Mouse (Mus musculus): Measurements from ENCODE around the gene Tmem198. TPM values are rescaled to one million over a fixed set of nuclear protein-coding genes. Genes with fewer than 3 reads are reported as not detected.

Gene Tmem198
- total RNA-seq, 2 experiments from 2014 or later, result 94.2 to 105 TPM

DNA sequence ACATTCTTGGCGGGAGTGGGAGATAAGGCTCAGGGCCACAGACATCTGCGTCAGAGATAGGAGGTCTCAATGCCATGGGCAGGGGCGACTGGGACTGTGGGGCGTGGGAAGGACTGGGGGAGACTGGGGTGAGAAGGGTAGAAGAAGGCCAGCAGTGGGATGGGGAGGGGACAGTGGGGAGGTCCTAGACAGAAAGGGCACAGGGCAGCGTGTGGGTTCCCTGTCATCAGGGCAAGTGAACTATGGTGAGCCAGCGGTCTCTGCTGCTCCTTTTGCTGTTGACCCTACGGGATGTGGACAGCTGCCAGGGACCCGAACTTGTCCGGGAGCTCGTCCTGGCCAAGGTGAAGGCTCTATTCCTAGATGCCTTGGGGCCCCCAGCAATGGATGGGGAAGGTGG lies 27.7 kb downstream of the Tmem198 start, which contains the start of gene Inha:
Inha (plus strand) TSS at position 72 of the 400 bp plus-strand sequence.
- intact Hi-C loops (cut with DNase I), result loop anchor here (5.0 kb wide), 2 partner anchors 40 to 80 kb away; partner anchors contain the start of gene Slc4a3
- DNase-seq (ENCODE audit: low spot score in 2 of 2), result no peak

DNA sequence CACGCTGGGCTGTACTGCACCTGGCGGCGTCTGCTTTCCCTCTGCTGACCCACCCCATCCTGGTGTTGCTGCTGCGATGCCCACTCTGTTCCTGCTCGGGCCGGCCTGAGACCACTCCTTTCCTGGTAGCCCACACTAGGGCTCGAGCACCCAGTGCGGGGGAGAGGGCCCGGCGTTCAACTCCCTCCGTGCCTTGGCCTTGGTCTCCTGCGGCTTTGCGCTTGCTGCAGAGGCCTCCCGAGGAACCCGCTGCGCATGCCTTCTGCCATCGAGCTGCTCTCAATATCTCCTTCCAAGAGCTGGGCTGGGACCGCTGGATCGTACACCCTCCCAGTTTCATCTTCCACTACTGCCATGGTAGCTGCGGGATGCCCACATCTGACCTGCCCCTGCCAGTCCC lies 30.3 kb downstream of the Tmem198 start:
- intact Hi-C loops (cut with DNase I), result loop anchor here (5.0 kb wide), 2 partner anchors 38 to 78 kb away; partner anchors contain the start of gene Slc4a3
- DNase-seq (ENCODE audit: low spot score in 2 of 2), result no peak

DNA sequence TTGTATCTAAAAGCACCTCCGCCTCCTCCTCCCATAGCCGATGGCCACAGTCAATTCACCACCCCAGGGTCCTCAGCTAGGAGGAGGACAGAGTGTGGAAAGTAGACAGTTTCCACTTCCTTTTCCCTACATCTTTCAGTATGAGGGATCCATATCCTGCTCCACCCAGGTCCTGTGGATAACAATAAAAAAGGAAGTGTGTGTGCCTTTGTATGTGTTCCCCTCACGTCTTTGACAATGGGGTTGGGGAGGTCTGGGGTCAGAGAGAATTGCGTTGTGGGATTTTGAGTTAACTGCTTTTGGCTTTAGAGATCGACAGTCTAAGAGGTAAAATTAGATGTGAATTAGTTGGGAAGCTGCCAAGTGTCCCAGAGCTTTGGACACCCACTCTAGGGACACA lies 30.8 kb downstream of the Tmem198 start:
- DNase-seq (ENCODE audit: low spot score in 2 of 2), result no peak
- intact Hi-C loops (cut with DNase I), result no loop called here

DNA sequence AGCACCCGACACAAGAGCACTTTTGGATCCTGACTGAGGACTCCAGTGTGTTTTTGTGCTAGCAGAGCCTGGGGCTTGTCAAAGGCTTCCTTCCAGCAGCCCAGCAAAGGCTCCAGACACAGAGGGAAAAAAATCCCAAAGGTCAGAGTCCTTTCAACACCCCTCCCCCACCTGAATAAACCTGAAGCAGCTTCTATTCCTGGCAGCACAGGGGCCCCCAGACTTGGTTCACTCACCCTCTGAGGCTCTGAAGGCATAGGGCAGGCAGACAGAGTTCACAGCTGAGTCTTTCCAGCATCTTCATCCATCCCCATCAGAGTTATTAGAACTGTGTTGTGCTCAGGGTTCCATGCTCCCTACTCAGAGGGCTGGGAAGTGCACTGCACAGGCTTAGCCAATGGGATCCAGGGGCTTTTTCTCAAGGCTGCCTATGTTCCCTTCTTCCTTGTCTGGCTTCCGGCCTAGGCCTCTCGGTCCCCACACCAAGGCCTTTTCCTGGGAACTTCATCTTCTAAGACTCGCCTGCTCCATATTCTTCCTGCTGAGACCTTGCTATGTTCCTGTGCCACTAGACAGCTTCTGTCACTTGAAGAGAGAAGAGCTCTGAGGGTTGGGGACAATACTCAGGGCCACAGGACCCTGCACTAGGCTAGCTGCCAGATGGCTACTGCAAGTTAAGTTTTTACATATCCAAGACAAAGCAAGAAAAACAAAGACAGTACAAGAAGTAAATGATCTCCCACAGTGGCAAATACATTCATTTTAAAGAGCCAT lies 32.3 kb downstream of the Tmem198 start:
- intact Hi-C loops (cut with DNase I), result no loop called here
- no peak for DNase-seq (ENCODE audit: low spot score in 2 of 2)

DNA sequence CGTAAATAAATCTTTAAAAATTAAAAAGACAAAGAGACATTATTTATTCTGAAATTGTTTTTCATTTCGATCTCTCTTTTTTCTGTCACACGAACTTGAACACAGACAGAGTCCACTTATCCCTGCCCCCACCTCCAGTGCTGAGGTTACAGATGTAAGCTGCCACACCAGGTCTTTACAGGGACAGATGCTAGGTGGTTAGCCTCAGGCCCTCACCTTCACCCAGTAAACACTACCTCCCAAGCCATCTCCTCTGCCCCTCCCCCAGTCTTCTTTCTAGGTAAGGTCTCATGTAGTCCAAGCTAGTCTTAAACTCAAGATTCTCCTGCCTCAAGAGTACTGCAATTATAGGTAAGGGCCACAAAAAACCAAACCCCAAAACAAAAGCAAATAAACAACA lies 33.2 kb downstream of the Tmem198 start:
- DNase-seq (ENCODE audit: low spot score in 2 of 2), result no peak
- intact Hi-C loops (cut with DNase I), result no loop called here

DNA sequence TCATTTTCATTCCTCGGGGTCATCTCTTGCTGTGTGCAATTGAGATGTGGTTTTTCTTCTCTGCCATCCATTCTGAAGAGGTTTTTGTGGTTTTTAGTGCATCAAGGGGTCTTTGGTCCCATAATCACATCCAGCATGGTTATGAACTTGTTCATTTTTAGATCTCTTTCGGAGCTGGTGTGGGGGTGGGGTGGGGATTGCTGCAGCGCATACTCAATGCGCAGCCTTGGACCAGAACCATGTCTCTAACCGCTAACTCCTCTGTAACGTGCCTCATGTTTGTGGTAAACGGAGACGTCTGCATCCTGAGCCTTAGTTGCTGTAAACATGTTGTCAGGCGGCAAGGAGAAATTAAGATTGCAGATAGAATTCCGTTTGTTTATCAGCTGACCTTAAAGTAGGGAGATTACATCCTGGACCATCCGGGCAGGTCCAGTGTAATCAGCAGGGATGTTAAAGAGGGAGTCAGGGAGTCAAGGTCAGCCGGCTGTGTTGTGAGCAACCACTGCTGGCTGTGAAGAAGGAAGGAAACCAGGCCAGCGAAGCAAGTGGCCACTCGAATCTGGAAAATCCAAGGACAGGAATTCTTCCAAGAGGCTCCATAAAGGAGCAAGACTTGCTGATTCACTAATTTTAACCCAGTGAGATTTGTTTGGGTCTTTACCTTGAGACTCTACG lies 37.5 kb downstream of the Tmem198 start:
- no peak for DNase-seq (ENCODE audit: low spot score in 2 of 2)
- intact Hi-C loops (cut with DNase I), result no loop called here

DNA sequence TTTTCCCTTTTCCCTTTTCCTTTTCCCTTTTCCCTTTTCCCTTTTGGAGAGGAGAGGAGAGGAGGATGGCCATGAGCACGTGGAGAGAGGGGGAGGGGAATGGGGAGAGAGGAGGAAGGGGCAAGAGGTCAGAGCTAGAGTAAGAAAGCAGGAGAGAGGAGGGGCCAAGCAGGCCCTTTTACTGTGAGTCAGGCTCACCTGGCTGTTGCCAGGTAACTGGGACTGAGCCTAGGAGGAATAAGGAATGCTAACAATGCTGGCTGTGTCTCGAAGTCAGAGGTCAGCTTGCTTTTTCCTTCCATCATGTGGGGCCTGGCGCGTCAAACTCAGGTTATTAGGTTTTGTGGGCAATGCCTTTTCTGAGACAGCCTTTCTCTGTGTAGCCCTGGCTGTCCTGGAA lies 38.7 kb downstream of the Tmem198 start:
- intact Hi-C loops (cut with DNase I), result no loop called here
- no peak for DNase-seq (ENCODE audit: low spot score in 2 of 2)

DNA sequence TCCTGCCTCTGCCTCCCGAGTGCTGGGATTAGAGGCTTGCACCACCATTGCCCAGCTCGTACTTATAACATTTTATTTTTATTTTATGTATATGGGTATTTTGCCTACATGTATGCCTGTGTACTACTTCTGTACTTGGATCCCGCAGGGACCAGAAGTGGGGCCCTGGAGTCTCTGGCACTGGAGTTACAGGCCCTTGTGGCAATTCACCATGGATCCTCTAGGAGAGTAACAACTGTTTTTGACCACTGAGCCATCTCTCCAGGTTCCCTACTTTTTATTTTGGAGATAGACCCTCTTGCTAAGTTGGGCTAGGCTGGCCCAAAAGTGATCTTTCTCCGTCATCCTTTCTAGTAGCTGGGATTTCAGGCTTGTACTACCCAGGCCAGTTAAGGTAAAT lies 39.1 kb downstream of the Tmem198 start:
- DNase-seq (ENCODE audit: low spot score in 2 of 2), result no peak
- intact Hi-C loops (cut with DNase I), result no loop called here

DNA sequence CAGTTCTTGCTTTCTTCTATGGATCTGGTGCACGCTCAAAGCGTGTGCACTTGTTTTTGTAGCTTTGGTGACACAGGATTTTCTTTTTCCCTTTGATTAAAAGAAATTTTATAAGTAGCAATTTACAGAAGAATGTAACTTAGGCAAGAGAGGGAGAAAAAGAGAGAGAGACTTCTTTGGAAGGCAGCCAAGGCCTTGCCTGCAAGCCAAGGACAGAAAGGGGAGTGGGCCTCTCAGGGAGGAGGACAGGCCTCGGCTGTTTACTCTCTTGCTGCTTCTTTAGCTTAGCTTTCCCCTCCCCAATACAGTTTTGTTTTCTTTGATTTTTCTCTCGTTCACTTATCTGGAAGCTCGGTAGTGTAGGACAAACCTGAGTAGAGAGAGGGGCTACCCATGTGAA lies 40.2 kb downstream of the Tmem198 start:
- DNase-seq (ENCODE audit: low spot score in 2 of 2), result no peak
- intact Hi-C loops (cut with DNase I), result no loop called here

DNA sequence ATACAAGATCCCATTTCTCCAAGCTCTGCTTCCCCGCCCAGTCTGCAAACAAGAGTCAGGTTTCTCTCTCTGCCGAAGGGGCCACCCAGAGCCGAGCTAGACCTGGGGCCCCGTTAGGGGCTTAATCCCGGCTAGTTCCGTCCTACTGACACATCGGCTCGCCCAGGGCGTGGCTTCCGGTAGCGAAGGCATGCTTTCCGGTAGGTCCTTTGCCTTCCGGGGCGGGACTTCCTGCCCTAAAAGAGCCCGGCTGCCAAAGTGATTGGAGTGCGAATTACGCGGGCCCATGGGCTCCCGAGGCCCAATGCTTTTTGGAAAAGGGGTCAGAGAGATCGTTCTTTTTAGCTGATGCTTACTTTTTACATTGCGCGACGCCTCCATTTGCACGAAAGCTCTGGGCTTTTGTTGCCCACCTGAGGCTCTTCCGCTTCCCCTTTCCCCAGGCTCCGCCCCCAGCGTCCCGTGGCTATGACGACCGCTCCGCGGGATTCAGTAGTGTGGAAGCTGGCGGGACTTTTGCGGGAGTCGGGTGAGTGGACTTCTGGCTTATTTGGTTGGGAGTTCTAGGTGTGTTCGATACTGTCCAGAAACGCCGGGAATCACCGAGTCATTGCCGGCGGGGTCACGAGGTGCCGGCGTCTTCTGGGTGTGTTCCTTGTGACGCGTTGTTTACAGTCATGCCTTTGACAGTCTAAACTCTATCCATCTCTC lies 42.1 kb downstream of the Tmem198 start, which contains the start of gene Stk11ip:
Stk11ip (plus strand) TSS at position 209 of the 711 bp plus-strand sequence.
- intact Hi-C loops (cut with DNase I), result no loop called here
- peak; percentile 91 to 92 for DNase-seq (ENCODE audit: low spot score in 2 of 2)

DNA sequence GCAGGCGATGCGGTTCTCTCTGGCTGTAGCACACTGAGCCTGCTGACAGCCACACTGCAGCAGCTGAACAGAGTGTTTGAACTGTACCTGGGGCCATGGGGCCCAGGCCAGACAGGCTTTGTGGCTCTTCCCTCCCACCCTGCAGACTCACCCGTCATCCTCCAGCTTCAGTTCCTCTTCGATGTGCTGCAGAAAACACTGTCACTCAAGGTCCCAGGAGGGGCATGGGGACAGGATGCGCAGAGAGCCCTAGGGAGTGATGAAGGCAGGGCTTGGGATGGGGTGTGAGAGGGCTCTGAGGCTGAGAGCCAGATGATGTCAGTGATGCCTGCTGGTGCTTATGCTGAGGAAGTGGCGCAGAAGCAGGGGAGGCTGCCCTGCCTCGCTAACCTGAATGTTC lies 45.3 kb downstream of the Tmem198 start:
- DNase-seq (ENCODE audit: low spot score in 2 of 2), result no peak
- intact Hi-C loops (cut with DNase I), result no loop called here

DNA sequence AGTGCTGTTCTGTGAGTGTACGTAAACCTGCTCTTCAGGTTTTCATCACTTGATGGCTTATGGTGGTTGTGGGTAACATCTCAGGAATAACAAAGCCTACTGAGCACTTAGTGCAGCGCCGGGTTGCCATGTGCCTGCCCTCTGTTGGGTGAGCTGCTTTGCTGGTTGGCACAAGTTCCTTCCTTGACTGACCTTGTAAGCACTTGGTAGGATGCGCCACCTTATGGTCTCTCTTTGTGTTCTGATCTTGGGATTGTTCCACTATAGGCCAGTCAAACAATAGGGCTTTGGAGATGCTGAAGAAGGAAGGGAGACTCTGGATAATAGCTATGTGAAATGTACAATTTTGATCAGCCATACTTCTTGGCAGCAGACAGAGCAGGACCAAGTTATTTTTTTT lies 51.2 kb downstream of the Tmem198 start:
- no peak for DNase-seq (ENCODE audit: low spot score in 2 of 2)
- intact Hi-C loops (cut with DNase I), result no loop called here

DNA sequence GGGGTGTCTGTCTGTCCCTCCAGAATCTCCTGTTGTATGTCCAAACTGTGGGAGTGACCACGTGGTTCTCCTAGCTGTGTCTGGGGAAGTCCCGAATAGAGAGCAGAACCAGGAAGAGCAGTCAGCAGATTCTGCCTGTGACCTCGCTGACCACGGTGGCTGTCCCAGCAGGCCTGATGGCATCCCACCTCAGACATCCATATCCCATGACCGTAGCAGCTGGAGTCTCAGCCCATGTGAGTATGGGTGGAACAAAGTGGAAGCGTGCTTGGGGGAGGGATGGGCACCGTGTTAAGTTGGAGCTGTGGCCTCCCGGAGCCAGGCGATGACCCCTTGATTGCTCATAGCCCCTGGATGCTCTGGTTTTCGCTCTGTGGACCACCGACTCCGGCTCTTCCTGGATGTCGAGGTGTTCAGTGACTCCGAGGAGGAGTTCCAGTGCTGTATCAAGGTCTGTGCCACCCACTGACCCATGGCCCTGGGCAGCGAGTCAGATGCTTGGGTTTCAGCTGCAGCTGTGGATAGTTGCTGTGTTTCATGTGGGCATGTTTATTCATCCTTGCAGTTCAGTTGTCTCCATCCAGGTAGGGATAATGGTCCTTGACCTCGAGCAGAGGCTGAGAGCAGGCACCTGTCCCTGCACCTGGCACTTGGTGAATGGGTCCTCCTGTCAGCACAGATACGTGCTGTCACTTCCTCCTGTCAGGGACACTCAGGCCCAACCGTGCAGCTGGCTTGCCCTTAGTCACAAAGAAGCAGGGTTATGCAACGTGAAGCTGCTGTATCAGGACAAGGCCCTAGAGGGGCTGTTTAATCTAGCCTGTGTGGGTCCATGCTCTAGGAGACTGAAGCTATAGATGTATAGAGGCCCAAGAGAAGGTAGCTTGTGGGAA lies 53.2 kb downstream of the Tmem198 start:
- DNase-seq (ENCODE audit: low spot score in 2 of 2), result no peak
- intact Hi-C loops (cut with DNase I), result no loop called here

DNA sequence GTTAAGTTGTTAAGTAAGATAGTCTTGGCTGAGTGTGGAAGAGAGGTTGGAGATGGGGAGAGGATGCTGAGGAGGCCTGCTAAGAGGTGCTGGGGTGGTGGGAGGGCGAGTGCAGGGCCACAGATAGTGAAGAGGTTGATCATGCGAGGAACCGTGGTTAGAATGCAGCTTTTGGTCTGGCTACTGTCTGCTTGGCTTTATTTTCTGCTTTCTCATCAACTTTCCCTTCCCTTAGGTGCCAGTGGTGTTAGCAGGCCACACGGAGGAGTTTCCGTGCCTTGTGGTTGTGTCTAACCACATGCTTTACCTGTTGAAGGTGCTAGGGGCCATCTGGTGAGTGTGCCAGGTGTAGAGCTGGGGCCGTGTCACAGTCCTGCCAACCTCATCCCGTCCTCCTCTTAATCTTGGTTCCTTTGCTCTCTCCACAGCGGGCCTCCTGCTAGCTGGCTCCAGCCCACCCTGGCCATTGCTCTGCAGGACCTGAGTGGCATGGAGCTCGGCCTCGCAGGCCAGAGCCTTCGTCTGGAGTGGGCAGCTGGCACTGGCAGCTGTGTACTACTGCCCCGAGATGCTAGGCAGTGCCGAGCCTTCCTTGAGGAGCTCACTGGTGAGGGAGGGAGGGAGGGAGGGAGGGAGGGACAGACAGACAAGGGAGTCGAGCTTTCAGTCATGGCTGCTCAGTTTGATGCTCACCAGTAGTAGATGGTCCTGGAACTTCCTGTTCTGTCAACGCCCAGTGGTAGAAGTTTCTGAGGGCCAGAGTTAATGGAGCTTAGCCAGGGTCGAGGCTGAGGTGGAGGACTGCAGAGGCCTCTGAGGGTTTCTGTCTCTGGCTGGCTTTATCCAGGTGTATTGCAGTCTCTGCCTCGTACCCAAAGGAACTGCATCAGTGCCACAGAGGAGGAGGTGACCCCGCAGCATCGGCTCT lies 54.3 kb downstream of the Tmem198 start:
- intact Hi-C loops (cut with DNase I), result no loop called here
- no peak for DNase-seq (ENCODE audit: low spot score in 2 of 2)

Other genes with a start within 250 kb of the Tmem198 start
- not detected for gene A630095N17Rik, start 247.4 kb upstream of the Tmem198 start, total RNA-seq (2021)
- 10 to 100 TPM; 91.6 to 97.6 TPM for gene Dnajb2, start 243.1 kb upstream of the Tmem198 start, total RNA-seq (2021)
- 100 to 1,000 TPM; 468 to 499 TPM for gene Ptprn, start 215.0 kb upstream of the Tmem198 start, total RNA-seq (2021)
- 100 to 1,000 TPM; 122 to 146 TPM for gene Resp18, start 201.1 kb upstream of the Tmem198 start, total RNA-seq (2021)
- gene Dnpep, start 161.5 kb upstream of the Tmem198 start, total RNA-seq (2021), result 10 to 100 TPM; 51.9 to 55.9 TPM
- 1 to 10 TPM in 1 of 2 experiments, under 1 TPM in 1; 0.84 to 1.5 TPM for gene Des, start 119.2 kb upstream of the Tmem198 start, total RNA-seq (2021)
- 100 to 1,000 TPM; 173 to 212 TPM for gene Speg, start 104.2 kb upstream of the Tmem198 start, total RNA-seq (2021)
- gene Gmppa, start 43.6 kb upstream of the Tmem198 start, total RNA-seq (2021), result 10 to 100 TPM; 50.0 to 59.0 TPM
- 10 to 100 TPM; 13.2 to 15.7 TPM for gene Asic4, start 29.1 kb upstream of the Tmem198 start, total RNA-seq (2021)
- gene Chpf, start 225 bp upstream of the Tmem198 start, total RNA-seq (2021), result 10 to 100 TPM; 75.3 to 86.3 TPM
- 10 to 100 TPM; 25.4 to 33.2 TPM for gene Obsl1, start 26.9 kb downstream of the Tmem198 start, total RNA-seq (2021)
- 10 to 100 TPM; 18.6 to 30.8 TPM for gene Inha, start 27.5 kb downstream of the Tmem198 start, total RNA-seq (2021)
- gene Stk11ip, start 42.0 kb downstream of the Tmem198 start, total RNA-seq (2021), result 10 to 100 TPM; 29.2 to 38.0 TPM
- 100 to 1,000 TPM; 176 to 200 TPM for gene Slc4a3, start 66.7 kb downstream of the Tmem198 start, total RNA-seq (2021)

Data from left cerebral cortex, postnatal 36 days (tissue).